Mouse (Mus musculus) kidney, embryonic 15.5 days (tissue): ENCODE data around the gene Mtcl1. TPM values are rescaled to one million over a fixed set of nuclear protein-coding genes. Genes with fewer than 3 reads are reported as not detected.

Experiments used
- ATAC-seq: fragments of 200-750 bp; cut with Nextera tagmentation; replicated peaks from 2 replicates; pipeline ENCODE4 v1.8.0; 2017; ENCODE audit warnings: moderate TSS enrichment; ENCODE audit not compliant: low FRiP score
- H3K27ac ChIP-seq: fragments of 300-500 bp; sonication (generic); 2 replicates; pipeline ENCODE4 v1.5.1; 2015; ENCODE audit warnings: mild to moderate bottlenecking, inconsistent platforms
- H3K27me3 ChIP-seq: fragments of 300-500 bp; sonication (generic); 2 replicates; pipeline ENCODE4 v1.6.1; 2015; ENCODE audit warnings: inconsistent platforms
- H3K36me3 ChIP-seq: fragments of 300-500 bp; sonication (generic); 2 replicates; pipeline ENCODE4 v1.6.1; 2015; ENCODE audit warnings: inconsistent platforms
- H3K4me1 ChIP-seq: fragments of 300-500 bp; sonication (generic); 2 replicates; pipeline ENCODE4 v1.6.1; 2015; ENCODE audit warnings: inconsistent platforms
- H3K4me2 ChIP-seq: fragments of 300-500 bp; sonication (generic); 2 replicates; pipeline ENCODE4 v1.6.1; 2015; ENCODE audit warnings: moderate library complexity, mild to moderate bottlenecking, inconsistent platforms
- H3K4me3 ChIP-seq: fragments of 300-500 bp; sonication (generic); replicated peaks from 2 replicates; pipeline ENCODE4 v1.5.1; 2015; ENCODE audit warnings: mild to moderate bottlenecking, inconsistent platforms
- H3K9ac ChIP-seq: fragments of 300-500 bp; sonication (generic); 2 replicates; pipeline ENCODE4 v1.6.1; 2015; ENCODE audit warnings: mild to moderate bottlenecking, inconsistent platforms
- H3K9me3 ChIP-seq: fragments of 300-500 bp; sonication (generic); replicated peaks from 2 replicates; pipeline ENCODE4 v1.6.1; 2016; ENCODE audit warnings: inconsistent platforms
- WGBS: fragments of 180-500 bp; shearing (Covaris S2); methylation state at CpG from one replicate; pipeline ENCODE4 v1.1.7; 2015; ENCODE audit warnings: mixed read lengths; 5-methylcytosine and 5-hydroxymethylcytosine counted together
- polyA plus RNA-seq: library from polyadenylated mRNA; unstranded; fragments of >200 nt; fragmentation: Nextera tagmentation; extraction: Ambion mirVana; gene quantifications from 2 replicates; pipeline ENCODE4 v1.2.1, GENCODE M21; 2015

The Mtcl1 gene
- polyA plus RNA-seq, 1 experiment from 2014 or later, result 6.4 TPM

- no peak overlapping the region for H3K4me3 ChIP-seq
- H3K4me1 ChIP-seq, result peaks cover 45% of the 10 kb centered on the region
- 0 out of 2 replicates have a peak, but pooled peaks cover 2% of the 10 kb centered on the region for H3K27me3 ChIP-seq
- H3K4me2 ChIP-seq, result peak overlapping the region; percentile 15; the same call in 1 of the 2 replicates
- peak overlapping the region; percentile 66 for H3K27ac ChIP-seq
- H3K36me3 ChIP-seq, result no peaks in the 10 kb centered on the region
- WGBS, result 27% methylated on average over 10 of the region's 10 CpGs
- peak; percentile 74 for ATAC-seq
- H3K9me3 ChIP-seq, result no peaks in the 10 kb centered on the region
- no peak overlapping the region for H3K9ac ChIP-seq
Measured at GRCm38 (mm10) chr17:66404883-66405590, 44.5 kb downstream of the Mtcl1 start.

GRCm38 (mm10) chr17:66402791-66403470 is 46.6 kb downstream of the Mtcl1 start:
- no peak for ATAC-seq
- Histone ChIP-seq H3K4me2 (no peak overlapping the region), H3K4me3 (no peak overlapping the region), H3K9ac (no peak overlapping the region), H3K36me3 (no peaks in the 10 kb centered on the region), H3K27ac (no peak overlapping the region), H3K9me3 (no peaks in the 10 kb centered on the region), H3K4me1 (peaks cover 37% of the 10 kb centered on the region), H3K27me3 (0 out of 2 replicates have a peak, but pooled peaks cover 2% of the 10 kb centered on the region)
- 23% methylated on average over 6 of the region's 6 CpGs for WGBS

- ATAC-seq, result no peak
- no peak overlapping the region for H3K4me2 ChIP-seq
- WGBS, result 51% methylated on average over 9 of the region's 9 CpGs
- H3K4me1 ChIP-seq, result peaks cover 29% of the 10 kb centered on the region
- no peak overlapping the region for H3K4me3 ChIP-seq
- no peak overlapping the region for H3K27ac ChIP-seq
- no peak overlapping the region for H3K9ac ChIP-seq
- no peaks in the 10 kb centered on the region for H3K9me3 ChIP-seq
- H3K36me3 ChIP-seq, result no peaks in the 10 kb centered on the region
- 0 out of 2 replicates have a peak, but pooled peaks cover 2% of the 10 kb centered on the region for H3K27me3 ChIP-seq
Measured at GRCm38 (mm10) chr17:66401596-66402265, 47.8 kb downstream of the Mtcl1 start.

GRCm38 (mm10) chr17:66399780-66400179 is 49.8 kb downstream of the Mtcl1 start:
- Histone ChIP-seq H3K27ac (no peak overlapping the region), H3K27me3 (0 out of 2 replicates have a peak, but pooled peaks cover 2% of the 10 kb centered on the region), H3K36me3 (no peaks in the 10 kb centered on the region), H3K4me1 (peaks cover 16% of the 10 kb centered on the region), H3K9me3 (no peaks in the 10 kb centered on the region), H3K4me3 (no peak overlapping the region), H3K4me2 (no peak overlapping the region), H3K9ac (no peak overlapping the region)
- no peak for ATAC-seq
- WGBS, result 67% methylated on average over 4 of the region's 4 CpGs

GRCm38 (mm10) chr17:66394571-66394970 is 55.0 kb downstream of the Mtcl1 start:
- H3K36me3 ChIP-seq, result no peaks in the 10 kb centered on the region
- no peak for ATAC-seq

GRCm38 (mm10) chr17:66388307-66388706 is 61.2 kb downstream of the Mtcl1 start:
- no peak for ATAC-seq
- Histone ChIP-seq H3K9me3 (no peaks in the 10 kb centered on the region), H3K4me3 (no peak overlapping the region), H3K36me3 (no peaks in the 10 kb centered on the region), H3K4me2 (no peak overlapping the region), H3K27ac (no peak overlapping the region), H3K27me3 (no peaks in the 10 kb centered on the region), H3K4me1 (no peaks in the 10 kb centered on the region), H3K9ac (no peak overlapping the region)
- WGBS, result 85% methylated on average over 4 of the region's 4 CpGs

More at GRCm38 (mm10) chr17:66394571-66394970, 55.0 kb downstream of the Mtcl1 start:
- Histone ChIP-seq H3K27ac (no peak overlapping the region), H3K4me2 (no peak overlapping the region), H3K4me1 (peaks cover 5% of the 10 kb centered on the region), H3K9me3 (no peaks in the 10 kb centered on the region), H3K9ac (no peak overlapping the region), H3K27me3 (no peaks in the 10 kb centered on the region), H3K4me3 (no peak overlapping the region)
- WGBS, result 35% methylated on average over 9 of the region's 9 CpGs

GRCm38 (mm10) chr17:66381338-66381737 is 68.2 kb downstream of the Mtcl1 start:
- Histone ChIP-seq H3K27me3 (no peaks in the 10 kb centered on the region), H3K4me1 (no peaks in the 10 kb centered on the region), H3K9me3 (no peaks in the 10 kb centered on the region), H3K9ac (no peak overlapping the region), H3K36me3 (peaks cover 14% of the 10 kb centered on the region; the same call in 1 of the 2 replicates), H3K27ac (no peak overlapping the region), H3K4me3 (no peak overlapping the region), H3K4me2 (no peak overlapping the region)
- no peak for ATAC-seq
- WGBS, result 83% methylated on average over 6 of the region's 6 CpGs

- no peak overlapping the region for H3K4me3 ChIP-seq
Measured at GRCm38 (mm10) chr17:66379900-66380857, 69.4 kb downstream of the Mtcl1 start.

GRCm38 (mm10) chr17:66379308-66379707 is 70.2 kb downstream of the Mtcl1 start:
- Histone ChIP-seq H3K4me1 (peaks cover 13% of the 10 kb centered on the region), H3K9me3 (no peaks in the 10 kb centered on the region), H3K4me3 (no peak overlapping the region), H3K27ac (no peak overlapping the region), H3K4me2 (no peak overlapping the region), H3K9ac (no peak overlapping the region), H3K27me3 (no peaks in the 10 kb centered on the region), H3K36me3 (peaks cover 14% of the 10 kb centered on the region; the same call in 1 of the 2 replicates)
- ATAC-seq, result no peak
- 94% methylated on average over 24 of the region's 24 CpGs for whole genome bisulfite sequencing

More at GRCm38 (mm10) chr17:66379900-66380857, 69.4 kb downstream of the Mtcl1 start:
- ATAC-seq, result no peak
- peaks cover 14% of the 10 kb centered on the region; the same call in 1 of the 2 replicates for H3K36me3 ChIP-seq
- no peak overlapping the region for H3K9ac ChIP-seq
- 95% methylated on average over 22 of the region's 22 CpGs for WGBS
- H3K9me3 ChIP-seq, result no peaks in the 10 kb centered on the region
- no peaks in the 10 kb centered on the region for H3K27me3 ChIP-seq
- peaks cover 5% of the 10 kb centered on the region for H3K4me1 ChIP-seq
- H3K27ac ChIP-seq, result no peak overlapping the region
- H3K4me2 ChIP-seq, result no peak overlapping the region

GRCm38 (mm10) chr17:66378127-66378526 is 71.4 kb downstream of the Mtcl1 start:
- H3K36me3 ChIP-seq, result peaks cover 14% of the 10 kb centered on the region; the same call in 1 of the 2 replicates
- no peak for ATAC-seq
- no peak overlapping the region for H3K4me2 ChIP-seq
- H3K9ac ChIP-seq, result no peak overlapping the region
- 87% methylated on average over 17 of the region's 17 CpGs for WGBS
- H3K27me3 ChIP-seq, result no peaks in the 10 kb centered on the region
- H3K9me3 ChIP-seq, result no peaks in the 10 kb centered on the region
- H3K4me3 ChIP-seq, result no peak overlapping the region
- peaks cover 18% of the 10 kb centered on the region for H3K4me1 ChIP-seq
- H3K27ac ChIP-seq, result no peak overlapping the region

GRCm38 (mm10) chr17:66374633-66375272 is 74.8 kb downstream of the Mtcl1 start:
- H3K4me3 ChIP-seq, result no peak overlapping the region
- no peaks in the 10 kb centered on the region for H3K9me3 ChIP-seq
- peak overlapping the region; percentile 30 for H3K4me2 ChIP-seq
- H3K27ac ChIP-seq, result 0 out of 2 replicates have a peak overlapping the region, but pooled peaks have one; percentile 32
- H3K27me3 ChIP-seq, result no peaks in the 10 kb centered on the region
- WGBS, result 39% methylated on average over 14 of the region's 14 CpGs
- H3K4me1 ChIP-seq, result peaks cover 38% of the 10 kb centered on the region
- H3K9ac ChIP-seq, result no peak overlapping the region
- H3K36me3 ChIP-seq, result peaks cover 9% of the 10 kb centered on the region; the same call in 1 of the 2 replicates
- peak; percentile 65 for ATAC-seq
